Comparison of ENCODE assay signal across 8 mouse cellular contexts in genomic region chr6:142387011-142387754, GRCm38 (mm10). TPM values are rescaled to one million over a fixed set of nuclear protein-coding genes. Genes with fewer than 3 reads are reported as not detected.
A peak's percentile ranks its signal among the peaks of the same experiment; 100 is the strongest.
DNase-seq lines count a peak whose midpoint lies in the region; ATAC-seq lines count a peak whose summit lies in the region.

Gene Recql (minus strand): TSS chr6:142387087.
Gene Golt1b (plus strand): TSS chr6:142387221.

- H3K9ac ChIP-seq in intestine, embryonic 14.5 days (ENCODE audit: low read length) = peak within 1 kb of the TSS; percentile 93

- peak; percentile 98 to 99 for DNase-seq in adrenal gland, adult 18-20 months (ENCODE audit: low spot score in 2 of 2)
- DNase-seq in embryo, embryonic 11 days = peak; percentile 96
- peak; percentile 98 for DNase-seq in gastrocnemius, postnatal 25 days
- peak; percentile 99 for DNase-seq in intestine, embryonic 14.5 days (ENCODE audit: low spot score)
- peak; percentile 99 for DNase-seq in left cerebral cortex, postnatal 14 days (ENCODE audit: low spot score in 2 of 2)
- DNase-seq in mesoderm, embryonic 11.5 days (ENCODE audit: low read depth, low spot score) = peak; percentile 97
- peak; percentile 97 for DNase-seq in right cerebral cortex, postnatal 36 days (ENCODE audit: low spot score in 2 of 2)
- peak; percentile 96 for DNase-seq in yolk sac, embryonic 10.5 days (ENCODE audit: low spot score)

- H3K4me3 ChIP-seq in intestine, embryonic 14.5 days (ENCODE audit: low read depth, low read length) = peak within 1 kb of the TSS; percentile 99

- 0 out of 2 replicates have a peak within 1 kb of the TSS, but pooled peaks have one; percentile 51 for H3K27ac ChIP-seq in intestine, embryonic 14.5 days (ENCODE audit: low read depth)

- intact Hi-C loops in left cerebral cortex, postnatal 14 days (cut with DNase I) = loop anchor here (5.0 to 10.0 kb wide), 3 partner anchors 40 to 368 kb away; partner anchors contain the start of genes Cmas, Ldhb and Pyroxd1

- H3K4me1 ChIP-seq in intestine, embryonic 14.5 days (replicated peaks; ENCODE audit: control insufficient read depth, insufficient read depth, low read length) = peaks cover 13% of the 10 kb centered on the region

- H3K4me2 ChIP-seq in intestine, embryonic 14.5 days (ENCODE audit: low read length) = peak within 1 kb of the TSS; percentile 84

- no peaks in the 10 kb centered on the region for H3K27me3 ChIP-seq in intestine, embryonic 14.5 days (replicated peaks; ENCODE audit: control insufficient read depth, insufficient read depth, low read length)

- ATAC-seq in intestine, embryonic 14.5 days (replicated peaks; ENCODE audit: low FRiP score, low TSS enrichment, low read depth) = peak; percentile 100

- H3K36me3 ChIP-seq in intestine, embryonic 14.5 days (ENCODE audit: control insufficient read depth, insufficient read depth, low read length) = no peaks in the 10 kb centered on the region

- under 1% methylated on average over 74 of the region's 87 CpGs for WGBS in intestine, embryonic 14.5 days

- no peaks in the 10 kb centered on the region for H3K9me3 ChIP-seq in intestine, embryonic 14.5 days (ENCODE audit: control insufficient read depth, low read length)

RNA-seq across cellular contexts. Expression of gene Recql, which starts in this region (rescaled TPM):
- 10 to 100 TPM; 11.1 to 12.3 TPM for total RNA-seq in adrenal gland, adult 18-20 months (2021)
- total RNA-seq in gastrocnemius, postnatal 25 days (2021) = 1 to 10 TPM; 4.1 to 4.7 TPM
- polyA plus RNA-seq in intestine, embryonic 14.5 days (2014; fragmentation: Nextera tagmentation; extraction: Ambion mirVana) = 25.0 and 26.5 TPM in 2 replicates
- 10 to 100 TPM; 18.6 to 20.2 TPM for total RNA-seq in left cerebral cortex, postnatal 14 days (2021)

RNA-seq across cellular contexts. Expression of gene Golt1b, which starts in this region (rescaled TPM):
- total RNA-seq in adrenal gland, adult 18-20 months (2021) = 10 to 100 TPM; 35.5 to 38.9 TPM
- 10 to 100 TPM; 13.0 to 16.5 TPM for total RNA-seq in gastrocnemius, postnatal 25 days (2021)
- 93.3 and 97.0 TPM in 2 replicates for polyA plus RNA-seq in intestine, embryonic 14.5 days (2014; fragmentation: Nextera tagmentation; extraction: Ambion mirVana)
- 10 to 100 TPM; 29.0 to 29.5 TPM for total RNA-seq in left cerebral cortex, postnatal 14 days (2021)

Comparison
In these comparisons a context has a peak if more than half of its experiments do, and no peak if none do; other contexts are left out.
1. Peak in every context shown above with its lines: DNase-seq, ATAC-seq, H3K4me3 ChIP-seq and H3K27ac ChIP-seq.